Mouse (Mus musculus): ENCODE data around the gene Bcl2l14. TPM values are rescaled to one million over a fixed set of nuclear protein-coding genes. Genes with fewer than 3 reads are reported as not detected.

The Bcl2l14 gene
- polyA plus RNA-seq, 1 experiment from 2014 or later: 0.79 TPM

DNA sequence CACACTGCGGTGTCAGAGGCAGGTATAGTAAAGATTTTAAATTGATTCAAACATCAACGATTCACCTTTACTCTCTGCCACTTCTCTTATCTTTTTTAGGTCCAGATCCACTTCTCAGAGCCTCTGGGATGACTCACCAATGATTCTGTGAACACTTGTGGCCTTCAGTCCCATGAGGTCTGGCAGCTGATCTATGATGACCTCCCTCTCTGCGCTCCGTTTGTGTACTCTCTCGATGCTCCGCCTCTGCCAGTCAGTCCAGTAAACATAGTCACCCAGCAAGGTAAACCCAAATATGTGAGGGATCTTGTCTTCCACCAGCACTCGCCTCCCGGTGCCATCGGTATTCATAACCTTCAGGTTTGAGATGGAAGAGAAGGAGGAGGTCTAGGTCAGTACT is 90.2 kb downstream of the Bcl2l14 start:
- Histone ChIP-seq H3K27ac (replicated peaks; ENCODE audit: low read depth, low read length) (no peak overlapping the region), H3K4me2 (ENCODE audit: low read depth, low read length) (no peak overlapping the region), H3K36me3 (replicated peaks; ENCODE audit: control insufficient read depth, insufficient read depth, low read depth, low read length) (peaks cover 2% of the 10 kb centered on the region; the same call in 1 of the 2 replicates), H3K9ac (replicated peaks; ENCODE audit: low read length) (no peak overlapping the region), H3K4me3 (ENCODE audit: low read depth, low read length) (no peak overlapping the region), H3K9me3 (replicated peaks; ENCODE audit: control insufficient read depth, low read length) (no peaks in the 10 kb centered on the region), H3K4me1 (ENCODE audit: control insufficient read depth, insufficient read depth, low read length) (no peaks in the 10 kb centered on the region), H3K27me3 (ENCODE audit: control insufficient read depth, insufficient read depth, low read length) (no peaks in the 10 kb centered on the region)
- WGBS: 96% methylated on average over 9 of the region's 9 CpGs
- no peak for DNase-seq (ENCODE audit: low spot score)
- ATAC-seq (replicated peaks; ENCODE audit: insufficient number of reproducible peaks, low FRiP score, low TSS enrichment, low read depth): no peak

Other genes starting within 250 kb of the Bcl2l14 start
- gene Lrp6, start 170.6 kb downstream of the Bcl2l14 start, polyA plus RNA-seq (2014; fragmentation: Nextera tagmentation; extraction: Ambion mirVana): 32.9 and 33.6 TPM in 2 replicates
- gene Mansc1, start 236.2 kb downstream of the Bcl2l14 start, polyA plus RNA-seq (2014; fragmentation: Nextera tagmentation; extraction: Ambion mirVana): 0.39 and 0.68 TPM in 2 replicates
- 19.6 and 20.9 TPM in 2 replicates for gene Borcs5, start 243.2 kb downstream of the Bcl2l14 start, polyA plus RNA-seq (2014; fragmentation: Nextera tagmentation; extraction: Ambion mirVana)

All from embryonic facial prominence, embryonic 11.5 days (tissue).